Mouse (Mus musculus) thymus, adult 2 months (tissue): ENCODE measurements around the gene Tmem145. TPM values are rescaled to one million over a fixed set of nuclear protein-coding genes. Genes with fewer than 3 reads are reported as not detected.

Source experiments
- DNase-seq: peaks from one replicate; pipeline ENCODE4 v3.0.0; 2021
- H3K27ac ChIP-seq: fragments of 200-500 bp; 2 replicates; pipeline ENCODE4 v1.5.1; 2012; ENCODE audit warnings: low read length, control low read depth; ENCODE audit not compliant: control insufficient read depth, insufficient read depth
- H3K27me3 ChIP-seq: fragments of 200-500 bp; 2 replicates; pipeline ENCODE4 v1.6.1; 2012; ENCODE audit warnings: mild to moderate bottlenecking, low read length, moderate library complexity, mixed read lengths; ENCODE audit not compliant: control insufficient read depth, insufficient read depth
- H3K36me3 ChIP-seq: fragments of 200-500 bp; 2 replicates; pipeline ENCODE4 v1.6.1; 2012; ENCODE audit warnings: mild to moderate bottlenecking, low read length, moderate library complexity; ENCODE audit not compliant: control insufficient read depth, insufficient read depth
- H3K4me1 ChIP-seq: fragments of 200-500 bp; replicated peaks from 2 replicates; pipeline ENCODE4 v1.6.1; 2012; ENCODE audit warnings: low read length; ENCODE audit not compliant: control insufficient read depth, insufficient read depth
- H3K4me3 ChIP-seq: fragments of 200-500 bp; 2 replicates; pipeline ENCODE4 v1.5.1; 2012; ENCODE audit warnings: mild to moderate bottlenecking, low read length, control low read depth, moderate library complexity; ENCODE audit not compliant: control insufficient read depth, insufficient read depth
- CTCF ChIP-seq: fragments of 200-500 bp; IDR thresholded peaks from 2 replicates; pipeline ENCODE4 v1.5.1; 2012; ENCODE audit warnings: mild to moderate bottlenecking, control low read depth, low read length, moderate library complexity, borderline replicate concordance; ENCODE audit not compliant: control insufficient read depth, poor library complexity, insufficient read depth; ENCODE audit errors: extremely low read depth
- POLR2A ChIP-seq: fragments of 200-500 bp; IDR thresholded peaks from 2 replicates; pipeline ENCODE4 v1.6.1; 2012; ENCODE audit warnings: mild to moderate bottlenecking, low read length, control low read depth, moderate library complexity; ENCODE audit not compliant: control insufficient read depth, poor library complexity, insufficient read depth; ENCODE audit errors: extremely low read depth
- WGBS: fragments of 180-500 bp; shearing (Covaris S2); methylation state at CpG from one replicate; pipeline ENCODE4 v1.1.7; 2018; 5-methylcytosine and 5-hydroxymethylcytosine counted together
- polyA plus RNA-seq: library from polyadenylated mRNA; depleted of rRNA; stranded (reverse); fragments of >200 nt; gene quantifications from 2 replicates; pipeline ENCODE4 v1.2.3, GENCODE M21; 2012

Tmem145 gene
- polyA plus RNA-seq, 1 experiment = 0.08 TPM

- no peak for TF ChIP-seq CTCF
- TF ChIP-seq POLR2A = no peak
- Histone ChIP-seq H3K4me1 (peaks cover 59% of the 10 kb centered on the region), H3K36me3 (no peaks in the 10 kb centered on the region), H3K27me3 (no peaks in the 10 kb centered on the region), H3K4me3 (no peak overlapping the region), H3K27ac (no peak overlapping the region)
- 95% methylated on average over 38 of the region's 38 CpGs for WGBS
- no peak for DNase-seq
These were observed 33.3 kb upstream of the Tmem145 start for GRCm38 (mm10) chr7:25272445-25273258.

GRCm38 (mm10) chr7:25273259-25274241 lies 32.4 kb upstream of the Tmem145 start:
- H3K4me3 ChIP-seq = no peak overlapping the region
- no peaks in the 10 kb centered on the region for H3K36me3 ChIP-seq
- H3K27ac ChIP-seq = peak overlapping the region; percentile 73
- TF ChIP-seq POLR2A (no peak), CTCF (no peak)
- 94% methylated on average over 22 of the region's 22 CpGs for WGBS
- no peak for DNase-seq
- H3K27me3 ChIP-seq = no peaks in the 10 kb centered on the region
- H3K4me1 ChIP-seq = peaks cover 60% of the 10 kb centered on the region

- Histone ChIP-seq H3K27me3 (no peaks in the 10 kb centered on the region), H3K27ac (peak overlapping the region; percentile 73), H3K36me3 (no peaks in the 10 kb centered on the region), H3K4me1 (peaks cover 57% of the 10 kb centered on the region), H3K4me3 (no peak overlapping the region)
- TF ChIP-seq POLR2A = no peak
- no peak for TF ChIP-seq CTCF
- no peak for DNase-seq
- 10% methylated on average over 5 of the region's 5 CpGs for WGBS
These were observed 31.3 kb upstream of the Tmem145 start for GRCm38 (mm10) chr7:25274571-25274970.

GRCm38 (mm10) chr7:25274996-25275395 lies 30.9 kb upstream of the Tmem145 start:
- Histone ChIP-seq H3K27ac (peak overlapping the region; percentile 73), H3K36me3 (no peaks in the 10 kb centered on the region), H3K4me1 (peaks cover 57% of the 10 kb centered on the region), H3K27me3 (no peaks in the 10 kb centered on the region), H3K4me3 (no peak overlapping the region)
- no peak for DNase-seq
- WGBS = 77% methylated on average over 3 of the region's 3 CpGs
- TF ChIP-seq POLR2A = no peak

- Histone ChIP-seq H3K27me3 (no peaks in the 10 kb centered on the region), H3K4me1 (peaks cover 57% of the 10 kb centered on the region), H3K36me3 (no peaks in the 10 kb centered on the region), H3K4me3 (no peak overlapping the region), H3K27ac (peak overlapping the region; percentile 6; the same call in 1 of the 2 replicates)
- TF ChIP-seq POLR2A (no peak), CTCF (no peak)
- 78% methylated on average over 9 of the region's 9 CpGs for WGBS
- DNase-seq = no peak
These were observed 30.2 kb upstream of the Tmem145 start for GRCm38 (mm10) chr7:25275555-25276298.

GRCm38 (mm10) chr7:25277405-25277804 lies 28.5 kb upstream of the Tmem145 start:
- peaks cover 63% of the 10 kb centered on the region for H3K4me1 ChIP-seq
- WGBS = 44% methylated on average over 4 of the region's 4 CpGs
- peak overlapping the region; percentile 59 for H3K27ac ChIP-seq
- H3K36me3 ChIP-seq = no peaks in the 10 kb centered on the region
- TF ChIP-seq CTCF (no peak), POLR2A (no peak)
- DNase-seq = no peak
- no peaks in the 10 kb centered on the region for H3K27me3 ChIP-seq
- no peak overlapping the region for H3K4me3 ChIP-seq
